Mouse (Mus musculus): ENCODE results near the gene Rtca.

DNA sequence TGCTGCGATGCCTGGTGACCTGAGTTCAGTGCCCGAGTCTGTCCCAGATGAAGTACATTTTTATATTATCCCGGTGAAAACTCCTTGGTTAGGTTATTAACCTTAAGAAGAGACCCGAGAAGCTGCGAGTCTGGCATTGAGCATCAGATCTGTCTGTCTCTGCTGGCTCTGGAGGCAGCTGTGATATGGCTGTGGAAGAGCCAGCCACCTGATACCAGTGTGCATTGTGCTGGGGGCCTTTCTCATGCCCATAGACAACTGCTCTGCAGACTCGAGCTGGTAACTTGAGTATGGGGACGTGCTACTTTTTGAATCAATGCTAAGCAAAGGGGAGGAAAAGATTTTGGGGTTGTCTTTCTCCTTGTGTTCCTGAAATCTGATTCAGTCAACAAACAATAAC is 30.7 kb downstream of the Rtca start:
- TF ChIP-seq USF1 (IDR thresholded peaks at IDR 0.05; ENCODE audit: low read depth) (no peak), POLR2A (IDR thresholded peaks at IDR 0.05; ENCODE audit: insufficient read length, low read depth) (no peak), POLR2AphosphoS2 (IDR thresholded peaks at IDR 0.05; ENCODE audit: insufficient read length, low read depth) (no peak), SRF (IDR thresholded peaks at IDR 0.05; ENCODE audit: control insufficient read depth, insufficient read length, low read depth) (no peak), MAX (IDR thresholded peaks at IDR 0.05; ENCODE audit: low read depth) (no peak), TCF12 (IDR thresholded peaks at IDR 0.05; ENCODE audit: insufficient read depth, poor library complexity, severe bottlenecking) (no peak), TCF3 (IDR thresholded peaks at IDR 0.05; ENCODE audit: insufficient read length, low read depth) (no peak), E2F4 (IDR thresholded peaks at IDR 0.05; ENCODE audit: insufficient read depth) (no peak), MYOG (IDR thresholded peaks at IDR 0.05; ENCODE audit: control insufficient read depth in 1 of 3, insufficient read depth in 1 of 3, insufficient read length in 2 of 3, low read depth in 2 of 3) (no peak), REST (IDR thresholded peaks at IDR 0.05; ENCODE audit: insufficient read depth, insufficient read length) (no peak), CEBPB (IDR thresholded peaks at IDR 0.05; ENCODE audit: insufficient read depth, poor library complexity, severe bottlenecking) (no peak), MYOD1 (IDR thresholded peaks at IDR 0.05; ENCODE audit: control insufficient read depth in 1 of 3, insufficient read length in 2 of 3, low read depth in 2 of 3) (no peak)
